9 mouse cellular contexts compared by ENCODE assay signal in genomic region chr7:19118028-19118771, GRCm38 (mm10). TPM values are rescaled to one million over a fixed set of nuclear protein-coding genes. Genes with fewer than 3 reads are reported as not detected.
DNase-seq lines count a peak whose midpoint lies in the region; ATAC-seq and TF ChIP-seq lines count a peak whose summit lies in the region.
"Had no signal": no experiment of that assay in that cellular context is flagged by ENCODE, and none has a peak within 500 bp of the region (broad histone marks: within the 10 kb centered on the region; RNA-seq: fewer than 3 reads in every experiment).

Gene Gm4969 (minus strand): TSS chr7:19118368.

- intact Hi-C loops in left cerebral cortex, postnatal 10 days (cut with DNase I): no loop called here

- peak; percentile 97 for DNase-seq in ES-E14 (ENCODE audit: low read depth, low spot score)
- DNase-seq in brain, adult 2 months (ENCODE audit: low read depth, low spot score): peak; percentile 72
- peak; percentile 70 for DNase-seq in hindbrain, embryonic 14.5 days (ENCODE audit: low spot score)
- peak; percentile 67 to 89 for DNase-seq in left cerebral cortex, postnatal 10 days (ENCODE audit: extremely low spot score in 1 of 2, low spot score in 2 of 2)
- peak; percentile 47 for DNase-seq in lung, postnatal 36 days
- peak; percentile 87 to 88 for DNase-seq in right cerebral cortex, postnatal 10 days (ENCODE audit: low spot score in 2 of 2)
- DNase-seq in MN1 (ENCODE audit: low spot score): no peak

- H3K36me3 ChIP-seq in ES-E14 (ENCODE audit: control insufficient read depth, insufficient read depth, low read length, poor library complexity, severe bottlenecking): no peaks in the 10 kb centered on the region
- H3K36me3 ChIP-seq in forebrain, embryonic 13.5 days (ENCODE audit: poor library complexity, severe bottlenecking): no peaks in the 10 kb centered on the region
- H3K36me3 ChIP-seq in hindbrain, embryonic 14.5 days (replicated peaks; ENCODE audit: control insufficient read depth, insufficient read depth): no peaks in the 10 kb centered on the region

- H3K9me3 ChIP-seq in ES-E14 (ENCODE audit: control insufficient read depth, insufficient read depth, low read depth, low read length): no peaks in the 10 kb centered on the region
- peaks cover 10% of the 10 kb centered on the region; the same call in 1 of the 2 replicates for H3K9me3 ChIP-seq in forebrain, embryonic 13.5 days (replicated peaks)
- H3K9me3 ChIP-seq in hindbrain, embryonic 14.5 days (ENCODE audit: control insufficient read depth, low read length): 0 out of 2 replicates have a peak, but pooled peaks cover 3% of the 10 kb centered on the region

- 23% methylated on average over 62 of the region's 64 CpGs for WGBS in forebrain, embryonic 13.5 days
- WGBS in hindbrain, embryonic 14.5 days: 20% methylated on average over 57 of the region's 64 CpGs

- H3K9ac ChIP-seq in ES-E14 (ENCODE audit: insufficient read depth, low read depth, low read length, poor library complexity, severe bottlenecking): no peak within 1 kb of the TSS
- H3K9ac ChIP-seq in forebrain, embryonic 13.5 days: no peak within 1 kb of the TSS; the same call in 1 of the 2 replicates
- H3K9ac ChIP-seq in hindbrain, embryonic 14.5 days: peak within 1 kb of the TSS; percentile 13; the same call in 1 of the 2 replicates

- 0 out of 2 replicates have a peak, but pooled peaks cover 4% of the 10 kb centered on the region for H3K27me3 ChIP-seq in forebrain, embryonic 13.5 days
- H3K27me3 ChIP-seq in hindbrain, embryonic 14.5 days (ENCODE audit: control insufficient read depth, insufficient read depth, low read length): no peaks in the 10 kb centered on the region

- peak within 1 kb of the TSS; percentile 55 for H3K4me2 ChIP-seq in forebrain, embryonic 13.5 days
- peak within 1 kb of the TSS; percentile 49 for H3K4me2 ChIP-seq in hindbrain, embryonic 14.5 days (replicated peaks)

- H3K4me1 ChIP-seq in ES-E14 (ENCODE audit: control insufficient read depth in 2 of 2, insufficient read depth in 2 of 2, low read length in 2 of 2, poor library complexity in 1 of 2): peaks cover 0 to 4% of the 10 kb centered on the region in 2 experiments; a peak in 2 of 4 replicates
- peaks cover 21% of the 10 kb centered on the region for H3K4me1 ChIP-seq in forebrain, embryonic 13.5 days
- H3K4me1 ChIP-seq in hindbrain, embryonic 14.5 days (replicated peaks; ENCODE audit: control insufficient read depth, insufficient read depth, low read length): peaks cover 11% of the 10 kb centered on the region

- H3K27ac ChIP-seq in ES-E14 (ENCODE audit: insufficient read depth, low read depth, low read length, poor library complexity, severe bottlenecking): no peak within 1 kb of the TSS
- H3K27ac ChIP-seq in forebrain, embryonic 13.5 days: no peak within 1 kb of the TSS
- no peak within 1 kb of the TSS for H3K27ac ChIP-seq in hindbrain, embryonic 14.5 days

- H3K4me3 ChIP-seq in ES-E14 (ENCODE audit: insufficient read depth in 1 of 2, low read depth in 1 of 2, low read length in 2 of 2, poor library complexity in 1 of 2, severe bottlenecking in 1 of 2): no peak within 1 kb of the TSS
- H3K4me3 ChIP-seq in forebrain, embryonic 13.5 days: peak within 1 kb of the TSS; percentile 24
- peak within 1 kb of the TSS; percentile 27 for H3K4me3 ChIP-seq in hindbrain, embryonic 14.5 days (replicated peaks; ENCODE audit: low read length)

- ATAC-seq in forebrain, embryonic 13.5 days: peak; percentile 25; the same call in 1 of the 2 replicates
- peak; percentile 61 for ATAC-seq in hindbrain, embryonic 14.5 days (ENCODE audit: low FRiP score)

- in situ Hi-C loops in ES-E14 (cut with MboI; ENCODE audit: low sequenced_read_pairs in 2 of 2, unreplicated experiment in 2 of 2): no loop called here

TF ChIP-seq in ES-E14, 5 proteins besides CTCF, POLR2A, EP300 and RAD21:
- peak; percentile 32; the same call in 1 of the 2 replicates for TF ChIP-seq MAFK (IDR thresholded peaks at IDR 0.05; ENCODE audit: insufficient read depth, low read depth, low read length)
- TF ChIP-seq CHD2 (IDR thresholded peaks at IDR 0.05; ENCODE audit: low read depth, low read length): no peak
- TF ChIP-seq HCFC1 (IDR thresholded peaks at IDR 0.05; ENCODE audit: borderline replicate concordance, insufficient read depth, low read length): peak; percentile 56; the same call in 1 of the 2 replicates

RNA-seq across cellular contexts. Expression of gene Gm4969, which starts in this region (rescaled TPM):
- 1.2 and 1.9 TPM in 2 replicates for total RNA-seq in ES-E14 (2012; rRNA removed)
- polyA plus RNA-seq in forebrain, embryonic 13.5 days (2015; fragmentation: Nextera tagmentation; extraction: Ambion mirVana): 1.2 and 1.4 TPM in 2 replicates
- polyA plus RNA-seq in hindbrain, embryonic 14.5 days (2014; fragmentation: Nextera tagmentation; extraction: Ambion mirVana): 6.7 and 7.7 TPM in 2 replicates
- 1 to 10 TPM; 1.5 to 3.1 TPM for total RNA-seq in left cerebral cortex, postnatal 10 days (2021)
- polyA plus RNA-seq: spleen, adult 2 months had no signal

Comparison
In these comparisons a context has a peak if more than half of its experiments do, and no peak if none do; other contexts are left out.
1. H3K4me3 ChIP-seq: peak in forebrain, embryonic 13.5 days (single experiment) and hindbrain, embryonic 14.5 days (single experiment); none in ES-E14 (0 of 2).